Mouse (Mus musculus) hindbrain, embryonic 14.5 days (tissue): ENCODE measurements around the gene Sox15. TPM values are rescaled to one million over a fixed set of nuclear protein-coding genes. Genes with fewer than 3 reads are reported as not detected.

Source experiments
- ATAC-seq: fragments of 200-750 bp; cut with Nextera tagmentation; 2 replicates; pipeline ENCODE4 v1.8.0; 2017; ENCODE audit warnings: moderate number of reproducible peaks, mild to moderate bottlenecking, moderate TSS enrichment, moderate library complexity; ENCODE audit not compliant: low FRiP score
- DNase-seq: peaks from one replicate; pipeline ENCODE4 v3.0.0-alpha.2; 2015; ENCODE audit warnings: low spot score
- H3K27ac ChIP-seq: fragments of 300-500 bp; sonication (generic); 2 replicates; pipeline ENCODE4 v1.5.1; 2014; ENCODE audit warnings: mild to moderate bottlenecking, moderate library complexity
- H3K27me3 ChIP-seq: fragments of 300-500 bp; sonication (generic); 2 replicates; pipeline ENCODE4 v1.6.1; 2014; ENCODE audit warnings: mild to moderate bottlenecking, low read length, mixed read lengths; ENCODE audit not compliant: control insufficient read depth, insufficient read depth
- H3K36me3 ChIP-seq: fragments of 300-500 bp; sonication (generic); replicated peaks from 2 replicates; pipeline ENCODE4 v1.6.1; 2014; ENCODE audit not compliant: control insufficient read depth, insufficient read depth
- H3K4me1 ChIP-seq: fragments of 300-500 bp; sonication (generic); replicated peaks from 2 replicates; pipeline ENCODE4 v1.6.1; 2014; ENCODE audit warnings: antibody characterized with exemption, low read length, mixed read lengths; ENCODE audit not compliant: control insufficient read depth, insufficient read depth
- H3K4me2 ChIP-seq: fragments of 300-500 bp; sonication (generic); replicated peaks from 2 replicates; pipeline ENCODE4 v1.6.1; 2014; ENCODE audit warnings: mild to moderate bottlenecking, moderate library complexity
- H3K4me3 ChIP-seq: fragments of 300-500 bp; sonication (generic); replicated peaks from 2 replicates; pipeline ENCODE4 v1.5.1; 2014; ENCODE audit warnings: mild to moderate bottlenecking, low read length
- H3K9ac ChIP-seq: fragments of 300-500 bp; sonication (generic); 2 replicates; pipeline ENCODE4 v1.6.1; 2014
- H3K9me3 ChIP-seq: fragments of 300-500 bp; sonication (generic); 2 replicates; pipeline ENCODE4 v1.6.1; 2016; ENCODE audit warnings: low read length; ENCODE audit not compliant: control insufficient read depth
- whole genome bisulfite sequencing: fragments of 180-500 bp; shearing (Covaris S2); extraction: QIAGEN DNeasy Blood & Tissue Kit; methylation state at CpG from one replicate; pipeline ENCODE4 v1.1.7; 2014; 5-methylcytosine and 5-hydroxymethylcytosine counted together
- microRNA counts: library from miRNA; unstranded; fragments of <30 nt; microRNA quantifications from one replicate; lab custom pipeline; 2016
- microRNA-seq: library from miRNA; unstranded; fragments of <30 nt; microRNA quantifications from one replicate; pipeline ENCODE4, GENCODE M21; 2016
- polyA plus RNA-seq: library from polyadenylated mRNA; unstranded; fragments of >200 nt; fragmentation: Nextera tagmentation; extraction: Ambion mirVana; gene quantifications from 2 replicates; pipeline ENCODE4 v1.2.1, GENCODE M21; 2014

Sox15 gene
- polyA plus RNA-seq, 1 experiment from 2014 or later = not detected

GRCm38 (mm10) chr11:69703814-69704612 lies 48.9 kb downstream of the Sox15 start:
- H3K4me3 ChIP-seq = no peak overlapping the region
- WGBS = 67% methylated on average over 8 of the region's 8 CpGs
- no peak overlapping the region for H3K4me2 ChIP-seq
- H3K36me3 ChIP-seq = no peaks in the 10 kb centered on the region
- ATAC-seq (no peak), DNase-seq (no peak)
- H3K27ac ChIP-seq = no peak overlapping the region
- no peaks in the 10 kb centered on the region for H3K4me1 ChIP-seq
- H3K9ac ChIP-seq = no peak overlapping the region
- no peaks in the 10 kb centered on the region for H3K9me3 ChIP-seq
- no peaks in the 10 kb centered on the region for H3K27me3 ChIP-seq

GRCm38 (mm10) chr11:69704613-69705010 lies 49.5 kb downstream of the Sox15 start:
- ATAC-seq = no peak
- Histone ChIP-seq H3K27ac (no peak overlapping the region), H3K4me2 (no peak overlapping the region), H3K4me3 (no peak overlapping the region), H3K9ac (no peak overlapping the region), H3K4me1 (no peaks in the 10 kb centered on the region), H3K36me3 (no peaks in the 10 kb centered on the region), H3K27me3 (no peaks in the 10 kb centered on the region), H3K9me3 (no peaks in the 10 kb centered on the region)
- no peak for DNase-seq
- WGBS = 57% methylated on average over 2 of the region's 2 CpGs

MicroRNA genes within 50 kb of the gene (microRNA counts, 519-probe panel; counts per million panel counts)
- not detected for microRNA mmu-miR-1934 (lab: Ali Mortazavi, UCI)
- 1,652 counts per million, percentile 3 among the panel's probes with 10 or more counts for microRNA mmu-miR-467f (lab: Ali Mortazavi, UCI)

Small RNA genes lying within 50 kb of the gene (microRNA-seq; reads per million reads assigned to microRNA genes)
- gene Mir1934 = 1.8 reads per million, percentile 5 among the genes with 10 or more reads in this experiment
- gene Mir467f = not detected

Other genes with a start within 250 kb of the Sox15 start
- gene Kdm6b, start 241.6 kb upstream of the Sox15 start, polyA plus RNA-seq = 26.8 and 33.0 TPM in 2 replicates
- gene Dnah2, start 106.2 kb upstream of the Sox15 start, polyA plus RNA-seq = 4.8 and 4.9 TPM in 2 replicates
- gene Efnb3, start 95.1 kb upstream of the Sox15 start, polyA plus RNA-seq = 39.9 and 40.8 TPM in 2 replicates
- 15.6 and 16.8 TPM in 2 replicates for gene Wrap53, start 75.1 kb upstream of the Sox15 start, polyA plus RNA-seq
- 55.7 TPM in 2 replicates for gene Trp53, start 75.0 kb upstream of the Sox15 start, polyA plus RNA-seq
- 72.1 and 94.2 TPM in 2 replicates for gene Atp1b2, start 49.4 kb upstream of the Sox15 start, polyA plus RNA-seq
- gene Shbg, start 37.4 kb upstream of the Sox15 start, polyA plus RNA-seq = not detected in 2 replicates
- gene Sat2, start 33.3 kb upstream of the Sox15 start, polyA plus RNA-seq = 16.9 and 24.5 TPM in 2 replicates
- gene Fxr2, start 22.3 kb upstream of the Sox15 start, polyA plus RNA-seq = 27.9 and 35.1 TPM in 2 replicates
- gene Mpdu1, start 7.3 kb downstream of the Sox15 start, polyA plus RNA-seq = 47.4 and 63.7 TPM in 2 replicates
- gene Cd68, start 10.8 kb downstream of the Sox15 start, polyA plus RNA-seq = 8.0 and 10.3 TPM in 2 replicates
- gene Eif4a1, start 17.1 kb downstream of the Sox15 start, polyA plus RNA-seq = 559 and 579 TPM in 2 replicates
- gene Senp3, start 26.8 kb downstream of the Sox15 start, polyA plus RNA-seq = 96.2 and 99.2 TPM in 2 replicates
- gene Tnfsf13, start 30.5 kb downstream of the Sox15 start, polyA plus RNA-seq = 0.20 and 0.55 TPM in 2 replicates
- gene Tnfsf12, start 40.5 kb downstream of the Sox15 start, polyA plus RNA-seq = 4.2 and 5.0 TPM in 2 replicates
- 1.1 and 2.6 TPM in 2 replicates for gene Tnfsfm13, start 40.8 kb downstream of the Sox15 start, polyA plus RNA-seq
- 24.3 and 26.9 TPM in 2 replicates for gene Polr2a, start 103.3 kb downstream of the Sox15 start, polyA plus RNA-seq
- gene Slc35g3, start 106.7 kb downstream of the Sox15 start, polyA plus RNA-seq = 0.27 and 0.39 TPM in 2 replicates
- gene Zbtb4, start 110.6 kb downstream of the Sox15 start, polyA plus RNA-seq = 4.6 TPM in 2 replicates
- 1.4 and 1.6 TPM in 2 replicates for gene Chrnb1, start 140.6 kb downstream of the Sox15 start, polyA plus RNA-seq
- 4.3 TPM in 2 replicates for gene Fgf11, start 146.5 kb downstream of the Sox15 start, polyA plus RNA-seq
- 0.90 and 1.9 TPM in 2 replicates for gene Tmem102, start 150.3 kb downstream of the Sox15 start, polyA plus RNA-seq
- not detected in 2 replicates for gene Gm39566, start 160.0 kb downstream of the Sox15 start, polyA plus RNA-seq
- gene Spem2, start 163.2 kb downstream of the Sox15 start, polyA plus RNA-seq = not detected in 2 replicates
- gene Spem1, start 166.9 kb downstream of the Sox15 start, polyA plus RNA-seq = 0.40 and 0.44 TPM in 2 replicates
- gene Nlgn2, start 182.5 kb downstream of the Sox15 start, polyA plus RNA-seq = 22.3 and 24.7 TPM in 2 replicates
- gene Tmem256, start 183.2 kb downstream of the Sox15 start, polyA plus RNA-seq = 321 and 409 TPM in 2 replicates
- gene Plscr3, start 191.1 kb downstream of the Sox15 start, polyA plus RNA-seq = 39.3 and 39.8 TPM in 2 replicates
- gene Tnk1, start 203.4 kb downstream of the Sox15 start, polyA plus RNA-seq = not detected in 2 replicates
- gene Tmem95, start 222.7 kb downstream of the Sox15 start, polyA plus RNA-seq = not detected in 2 replicates
- 2.2 and 2.3 TPM in 2 replicates for gene Kctd11, start 226.1 kb downstream of the Sox15 start, polyA plus RNA-seq
- 0.20 and 0.33 TPM in 2 replicates for gene Acap1, start 240.2 kb downstream of the Sox15 start, polyA plus RNA-seq
- gene 2810408A11Rik, start 245.7 kb downstream of the Sox15 start, polyA plus RNA-seq = 5.4 and 7.6 TPM in 2 replicates
- gene Neurl4, start 245.8 kb downstream of the Sox15 start, polyA plus RNA-seq = 25.6 and 28.1 TPM in 2 replicates